Mouse (Mus musculus) stomach, postnatal 0 days (tissue): Measurements from ENCODE around the gene Mlh1.

Source experiments
- CTCF ChIP-seq: IDR thresholded peaks from 2 replicates; pipeline ENCODE4 v1.5.1; 2016; ENCODE audit warnings: antibody characterized with exemption, low read depth, mild to moderate bottlenecking, moderate library complexity
- EP300 ChIP-seq: optimal IDR thresholded peaks from 2 replicates; pipeline ENCODE3; 2016; ENCODE audit warnings: antibody characterized with exemption

DNA sequence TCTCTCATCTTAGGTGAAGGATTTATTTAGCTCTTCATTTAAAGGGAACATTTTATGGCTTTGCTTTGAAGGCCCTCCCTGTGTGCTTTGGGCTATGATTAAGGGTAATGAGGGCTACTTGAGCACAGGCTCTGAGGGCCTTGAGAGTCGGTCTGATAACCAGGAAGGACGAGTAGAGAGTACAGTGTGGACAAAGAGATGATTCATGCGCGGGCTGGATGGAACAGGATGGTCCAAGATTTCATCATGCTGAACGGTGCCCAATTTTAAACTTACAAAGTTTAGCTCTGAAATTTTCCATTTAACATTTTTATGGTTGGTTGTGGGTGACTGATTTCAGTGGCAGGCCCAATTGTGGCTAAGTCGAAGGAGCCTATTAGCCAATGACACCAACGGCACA, 34.6 kb upstream of the Mlh1 start:
- TF ChIP-seq CTCF = no peak
- TF ChIP-seq EP300 = no peak
